Mouse (Mus musculus) ES-Bruce4 (cell line): ENCODE data around the gene Cluh. TPM values are rescaled to one million over a fixed set of nuclear protein-coding genes. Genes with fewer than 3 reads are reported as not detected.
A peak's percentile ranks its signal among the peaks of the same experiment; 100 is the strongest.

Experiments used
- H3K27ac ChIP-seq: 2 replicates; pipeline ENCODE4 v1.5.1; 2012; ENCODE audit warnings: low read length, inconsistent platforms; ENCODE audit not compliant: insufficient read depth
- H3K27me3 ChIP-seq: 2 replicates; pipeline ENCODE4 v1.6.1; 2012; ENCODE audit warnings: mild to moderate bottlenecking, low read length, inconsistent platforms; ENCODE audit not compliant: control insufficient read depth, poor library complexity, insufficient read depth, severe bottlenecking
- H3K36me3 ChIP-seq: 2 replicates; pipeline ENCODE4 v1.6.1; 2012; ENCODE audit warnings: inconsistent platforms, mild to moderate bottlenecking, low read length, moderate library complexity; ENCODE audit not compliant: control insufficient read depth, poor library complexity, insufficient read depth, severe bottlenecking
- H3K4me1 ChIP-seq: one replicate; pipeline ENCODE4 v1.8.1; 2011; ENCODE audit warnings: low read length; ENCODE audit not compliant: control insufficient read depth, insufficient read depth
- H3K4me3 ChIP-seq: 2 replicates; pipeline ENCODE4 v1.5.1; 2011; ENCODE audit warnings: low read depth, mild to moderate bottlenecking, low read length
- H3K9ac ChIP-seq: 2 replicates; pipeline ENCODE4 v1.6.1; 2012; ENCODE audit warnings: low read depth, mild to moderate bottlenecking, inconsistent platforms; ENCODE audit not compliant: poor library complexity, severe bottlenecking
- H3K9me3 ChIP-seq: replicated peaks from 2 replicates; pipeline ENCODE4 v1.6.1; 2012; ENCODE audit warnings: mild to moderate bottlenecking, low read length, inconsistent platforms; ENCODE audit not compliant: control insufficient read depth, poor library complexity, insufficient read depth, severe bottlenecking
- CTCF ChIP-seq: IDR thresholded peaks from one replicate; pipeline ENCODE4 v1.8.1; 2011; ENCODE audit warnings: low read depth, low read length
- EP300 ChIP-seq: IDR thresholded peaks from 2 replicates; pipeline ENCODE4 v1.6.1; 2011; ENCODE audit warnings: low read depth, low read length; ENCODE audit not compliant: insufficient read depth
- POLR2A ChIP-seq: IDR thresholded peaks from one replicate; pipeline ENCODE4 v1.8.1; 2011; ENCODE audit warnings: low read length; ENCODE audit not compliant: insufficient read depth
- polyA plus RNA-seq: library from polyadenylated mRNA; stranded (reverse); fragments of >200 nt; gene quantifications from 2 replicates; pipeline ENCODE4 v1.2.4, GENCODE M21; 2011; ENCODE audit warnings: low read depth; ENCODE audit not compliant: missing spikeins, insufficient read depth, insufficient read length

Gene Cluh
- polyA plus RNA-seq, 1 experiment = 33.3 TPM

DNA sequence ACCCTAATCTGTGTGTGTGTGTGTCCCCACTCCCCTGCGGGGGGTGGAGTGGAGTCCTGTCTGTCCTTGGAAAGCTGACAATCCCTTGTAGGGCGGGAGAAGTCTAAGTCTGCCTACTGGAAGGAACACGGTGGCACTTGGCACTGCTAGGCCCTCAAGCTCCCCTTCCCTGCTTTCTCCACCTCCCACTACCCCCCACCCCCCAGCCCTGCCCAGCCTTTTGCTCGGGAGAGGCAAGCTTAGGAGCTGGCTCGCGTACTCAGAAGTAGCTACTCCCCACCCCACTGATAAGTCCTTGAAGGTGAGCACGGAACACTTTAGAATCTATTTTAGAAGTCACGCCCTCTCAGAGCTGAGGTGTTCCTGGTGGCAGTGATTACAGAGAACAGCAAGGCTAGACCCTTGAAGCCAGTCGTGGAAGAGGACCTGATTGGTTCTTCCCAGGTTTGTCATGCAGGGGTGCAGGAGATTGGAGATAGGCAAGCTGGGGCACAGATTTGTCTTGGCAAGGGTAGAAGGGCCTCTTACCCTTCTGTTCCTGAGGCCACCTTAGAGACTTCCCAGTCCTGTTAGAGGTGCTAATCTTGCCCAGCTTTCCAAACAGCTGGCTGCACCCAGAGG is 10.4 kb upstream of the Cluh start:
- 0 out of 2 replicates have a peak overlapping the region, but pooled peaks have one; percentile 61 for H3K9ac ChIP-seq
- H3K9me3 ChIP-seq = no peaks in the 10 kb centered on the region
- no peaks in the 10 kb centered on the region for H3K4me1 ChIP-seq
- peak overlapping the region; percentile 70 for H3K4me3 ChIP-seq
- H3K27me3 ChIP-seq = no peaks in the 10 kb centered on the region
- H3K27ac ChIP-seq = no peak overlapping the region
- TF ChIP-seq POLR2A (no peak), EP300 (no peak), CTCF (no peak)
- peaks cover 4% of the 10 kb centered on the region; the same call in 1 of the 2 replicates for H3K36me3 ChIP-seq

DNA sequence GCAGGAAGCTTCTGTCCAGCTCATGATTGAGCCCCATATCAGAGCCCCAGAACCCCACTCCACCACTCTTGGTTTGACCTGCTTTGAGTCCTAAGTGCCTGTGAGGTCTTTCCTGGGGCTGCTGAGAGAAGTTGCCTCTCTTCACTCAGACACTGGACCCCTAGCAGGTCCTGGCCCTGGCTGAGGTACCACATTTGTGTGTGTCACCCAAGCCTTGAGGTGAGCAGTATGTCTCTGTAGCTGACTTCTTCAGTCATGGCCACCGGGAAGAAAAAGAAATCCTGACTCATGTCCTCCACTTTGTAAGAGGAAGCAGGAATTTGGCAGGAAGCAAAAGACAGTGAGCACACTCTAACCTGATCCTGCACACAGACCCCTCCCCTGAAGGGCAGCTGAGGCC is 9.7 kb upstream of the Cluh start:
- Histone ChIP-seq H3K27ac (no peak overlapping the region), H3K4me1 (no peaks in the 10 kb centered on the region), H3K27me3 (no peaks in the 10 kb centered on the region), H3K9ac (no peak overlapping the region), H3K36me3 (peaks cover 4% of the 10 kb centered on the region; the same call in 1 of the 2 replicates), H3K9me3 (no peaks in the 10 kb centered on the region), H3K4me3 (no peak overlapping the region)
- no peak for TF ChIP-seq EP300
- no peak for TF ChIP-seq CTCF
- no peak for TF ChIP-seq POLR2A

DNA sequence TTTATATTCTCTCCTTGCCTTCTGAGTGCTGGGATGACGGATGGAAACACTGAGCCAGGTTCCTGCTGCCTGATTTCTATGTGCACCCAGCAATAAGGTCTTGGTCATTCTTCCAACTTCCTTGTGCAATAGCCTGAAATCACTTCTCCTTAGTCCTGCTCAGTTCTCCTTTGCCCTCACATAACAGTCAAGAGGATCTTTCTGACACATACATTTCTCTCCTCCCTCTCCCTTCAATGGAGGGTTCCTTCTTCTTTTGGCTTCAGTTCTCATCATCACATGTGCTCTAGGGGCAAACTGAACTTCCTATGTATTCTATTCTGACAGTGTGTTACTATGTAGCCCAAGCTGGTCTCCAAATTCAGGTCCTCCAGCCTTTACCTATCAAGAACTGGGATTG is 1.3 kb upstream of the Cluh start:
- H3K4me3 ChIP-seq = no peak overlapping the region
- no peak overlapping the region for H3K9ac ChIP-seq
- no peaks in the 10 kb centered on the region for H3K36me3 ChIP-seq
- H3K27ac ChIP-seq = no peak overlapping the region
- H3K9me3 ChIP-seq = no peaks in the 10 kb centered on the region
- TF ChIP-seq CTCF = no peak
- no peak for TF ChIP-seq POLR2A
- TF ChIP-seq EP300 = no peak
- H3K27me3 ChIP-seq = no peaks in the 10 kb centered on the region
- H3K4me1 ChIP-seq = peaks cover 3% of the 10 kb centered on the region

DNA sequence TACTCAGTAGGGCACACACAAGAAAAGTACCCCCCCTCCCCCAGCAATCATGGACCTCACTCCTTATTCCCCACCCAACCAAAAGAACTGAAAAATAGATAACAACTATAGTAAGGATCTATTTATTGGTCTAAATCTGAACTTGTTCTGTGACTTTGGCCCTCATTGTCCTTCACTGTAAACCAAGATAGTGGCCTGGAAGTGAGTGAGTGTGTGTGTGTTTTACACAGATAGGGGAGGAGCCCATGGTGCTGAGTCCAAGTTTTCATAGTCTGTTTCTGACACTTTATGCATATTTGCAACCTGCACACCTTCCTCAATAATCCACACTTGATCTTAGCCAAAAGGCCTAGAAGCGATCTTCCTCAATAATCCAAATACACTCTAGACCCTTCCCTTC is 619 bp upstream of the Cluh start:
- Histone ChIP-seq H3K27me3 (no peaks in the 10 kb centered on the region), H3K9me3 (no peaks in the 10 kb centered on the region), H3K4me1 (peaks cover 3% of the 10 kb centered on the region), H3K27ac (peak overlapping the region; percentile 86), H3K9ac (peak overlapping the region; percentile 53; the same call in 1 of the 2 replicates), H3K36me3 (no peaks in the 10 kb centered on the region), H3K4me3 (peak overlapping the region; percentile 66)
- TF ChIP-seq EP300 = no peak
- TF ChIP-seq CTCF = no peak
- no peak for TF ChIP-seq POLR2A

DNA sequence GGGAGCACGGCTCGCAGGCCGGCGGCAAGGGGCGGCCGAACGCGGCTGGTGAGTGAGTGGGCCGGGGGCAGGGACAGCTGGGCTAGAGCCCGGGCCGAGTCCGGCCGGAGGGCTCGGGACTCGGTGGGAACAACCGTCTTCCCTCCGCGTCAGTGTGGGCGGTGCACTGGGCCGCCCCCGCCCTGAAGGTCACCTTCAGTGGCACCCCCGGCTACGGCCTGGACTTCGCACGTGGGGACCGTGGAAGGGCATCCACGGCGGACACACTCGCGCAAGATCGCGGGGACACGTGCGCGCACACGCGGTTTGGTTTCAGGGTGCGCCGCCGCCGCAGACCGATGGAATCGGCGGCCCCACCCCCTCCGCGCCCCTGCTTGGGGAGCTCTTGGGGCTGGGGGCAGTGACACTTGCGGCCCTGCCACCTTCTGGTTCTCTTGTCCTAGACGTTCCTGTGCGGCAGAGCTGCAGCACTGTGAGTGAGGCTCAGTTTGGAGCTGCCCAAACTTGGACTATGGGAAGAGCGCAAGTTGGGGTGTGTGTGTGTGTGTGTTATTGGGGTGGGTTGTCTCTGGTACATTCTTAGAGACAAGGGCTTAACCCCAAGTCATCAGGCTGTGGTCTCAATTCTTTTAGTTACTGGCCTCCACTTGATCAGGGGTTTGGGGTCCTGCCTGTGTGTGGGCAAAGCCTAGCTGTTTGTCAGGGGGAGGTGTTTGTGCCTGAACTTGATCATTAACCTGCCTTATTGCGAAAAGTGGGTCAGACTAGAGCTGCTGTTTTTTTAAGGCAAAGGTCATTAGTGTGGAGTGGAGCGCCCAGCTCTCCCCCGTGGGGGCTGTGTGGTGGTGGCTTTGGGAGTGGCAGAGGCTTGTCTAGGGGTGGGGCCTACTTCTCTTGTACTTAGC is 604 bp downstream of the Cluh start:
- H3K9ac ChIP-seq = peak overlapping the region; percentile 90
- H3K36me3 ChIP-seq = no peaks in the 10 kb centered on the region
- H3K27me3 ChIP-seq = no peaks in the 10 kb centered on the region
- TF ChIP-seq CTCF (no peak), POLR2A (no peak), EP300 (no peak)
- H3K4me3 ChIP-seq = peak overlapping the region; percentile 89
- H3K9me3 ChIP-seq = no peaks in the 10 kb centered on the region
- H3K27ac ChIP-seq = peak overlapping the region; percentile 6; the same call in 1 of the 2 replicates
- H3K4me1 ChIP-seq = peaks cover 3% of the 10 kb centered on the region
